In genomic region chr10:4347136-4347492, GRCm38 (mm10) we compare ENCODE assay signal across 8 mouse cellular contexts. TPM values are rescaled to one million over a fixed set of nuclear protein-coding genes. Genes with fewer than 3 reads are reported as not detected.
A peak's percentile ranks its signal among the peaks of the same experiment; 100 is the strongest.
DNase-seq lines count a peak whose midpoint lies in the region; ATAC-seq and TF ChIP-seq lines count a peak whose summit lies in the region.

No protein-coding gene starts in this region.

- no peak overlapping the region for H3K4me3 ChIP-seq in lung, postnatal 0 days (ENCODE audit: low read depth, low read length)
- H3K4me3 ChIP-seq in forebrain, postnatal 0 days (ENCODE audit: low read depth, low read length): no peak overlapping the region
- H3K4me3 ChIP-seq in liver, embryonic 11.5 days (ENCODE audit: low read depth, low read length): no peak overlapping the region
- H3K4me3 ChIP-seq in stomach, embryonic 14.5 days (ENCODE audit: low read depth, low read length): no peak overlapping the region
- H3K4me3 ChIP-seq in kidney, adult 2 months (ENCODE audit: insufficient read depth, low read depth, low read length): no peak overlapping the region

- no peaks in the 10 kb centered on the region for H3K27me3 ChIP-seq in lung, postnatal 0 days (replicated peaks; ENCODE audit: insufficient read depth, low read length)
- no peaks in the 10 kb centered on the region for H3K27me3 ChIP-seq in forebrain, postnatal 0 days (ENCODE audit: insufficient read depth, low read length)
- no peaks in the 10 kb centered on the region for H3K27me3 ChIP-seq in liver, embryonic 11.5 days (replicated peaks; ENCODE audit: control insufficient read depth, insufficient read depth, low read length)
- no peaks in the 10 kb centered on the region for H3K27me3 ChIP-seq in stomach, embryonic 14.5 days (ENCODE audit: control insufficient read depth, insufficient read depth, low read length)
- H3K27me3 ChIP-seq in kidney, adult 2 months (replicated peaks; ENCODE audit: control insufficient read depth, insufficient read depth, low read length): no peaks in the 10 kb centered on the region

- H3K9ac ChIP-seq in lung, postnatal 0 days (replicated peaks; ENCODE audit: low read depth): no peak overlapping the region
- H3K9ac ChIP-seq in forebrain, postnatal 0 days: no peak overlapping the region
- no peak overlapping the region for H3K9ac ChIP-seq in liver, embryonic 11.5 days (ENCODE audit: low read depth, low read length)
- H3K9ac ChIP-seq in stomach, embryonic 14.5 days (replicated peaks; ENCODE audit: low read depth, low read length): no peak overlapping the region

- no peak for TF ChIP-seq CTCF in lung, postnatal 0 days (IDR thresholded peaks at IDR 0.05)
- no peak for TF ChIP-seq CTCF in forebrain, postnatal 0 days (IDR thresholded peaks at IDR 0.05; ENCODE audit: low read depth)
- TF ChIP-seq CTCF in kidney, adult 2 months (conservative IDR thresholded peaks at IDR 0.05; ENCODE audit: insufficient read depth, insufficient read length, low read depth, low read length): no peak

- no peaks in the 10 kb centered on the region for H3K4me1 ChIP-seq in lung, postnatal 0 days (ENCODE audit: insufficient read depth, low read depth, low read length)
- no peaks in the 10 kb centered on the region for H3K4me1 ChIP-seq in forebrain, postnatal 0 days (ENCODE audit: insufficient read depth)
- no peaks in the 10 kb centered on the region for H3K4me1 ChIP-seq in liver, embryonic 11.5 days (replicated peaks; ENCODE audit: control insufficient read depth, insufficient read depth, low read length)
- H3K4me1 ChIP-seq in stomach, embryonic 14.5 days (ENCODE audit: control insufficient read depth, insufficient read depth, low read length): peaks cover 10% of the 10 kb centered on the region
- no peaks in the 10 kb centered on the region for H3K4me1 ChIP-seq in kidney, adult 2 months (ENCODE audit: control insufficient read depth, insufficient read depth, low read length)

- no peaks in the 10 kb centered on the region for H3K9me3 ChIP-seq in lung, postnatal 0 days (ENCODE audit: low read length)
- no peaks in the 10 kb centered on the region for H3K9me3 ChIP-seq in forebrain, postnatal 0 days (ENCODE audit: low read length)
- H3K9me3 ChIP-seq in liver, embryonic 11.5 days (ENCODE audit: control insufficient read depth, low read length): no peaks in the 10 kb centered on the region
- H3K9me3 ChIP-seq in stomach, embryonic 14.5 days (ENCODE audit: control insufficient read depth, low read depth, low read length): no peaks in the 10 kb centered on the region

- TF ChIP-seq EP300 in lung, postnatal 0 days (IDR thresholded peaks at IDR 0.05): no peak

- H3K27ac ChIP-seq in lung, postnatal 0 days (ENCODE audit: low read length): 0 out of 2 replicates have a peak overlapping the region, but pooled peaks have one; percentile 32
- H3K27ac ChIP-seq in forebrain, postnatal 0 days (ENCODE audit: low read depth, low read length): no peak overlapping the region
- no peak overlapping the region for H3K27ac ChIP-seq in liver, embryonic 11.5 days (ENCODE audit: low read depth, low read length)
- H3K27ac ChIP-seq in stomach, embryonic 14.5 days (ENCODE audit: low read length): no peak overlapping the region
- no peak overlapping the region for H3K27ac ChIP-seq in kidney, adult 2 months (ENCODE audit: insufficient read depth, low read depth, low read length)

- peak; percentile 39 for ATAC-seq in lung, postnatal 0 days
- ATAC-seq in forebrain, postnatal 0 days: peak; percentile 36
- peak; percentile 29 for ATAC-seq in liver, embryonic 11.5 days (replicated peaks; ENCODE audit: low FRiP score)
- no peak; the same call in 1 of the 2 replicates for ATAC-seq in stomach, embryonic 14.5 days (ENCODE audit: insufficient number of reproducible peaks, insufficient read depth, low FRiP score, low read depth)

- H3K36me3 ChIP-seq in lung, postnatal 0 days (ENCODE audit: insufficient read depth, low read length): no peaks in the 10 kb centered on the region
- H3K36me3 ChIP-seq in forebrain, postnatal 0 days (ENCODE audit: insufficient read depth): no peaks in the 10 kb centered on the region
- no peaks in the 10 kb centered on the region for H3K36me3 ChIP-seq in liver, embryonic 11.5 days (ENCODE audit: control insufficient read depth, insufficient read depth, low read length)
- no peaks in the 10 kb centered on the region for H3K36me3 ChIP-seq in stomach, embryonic 14.5 days (ENCODE audit: control insufficient read depth, insufficient read depth, low read length)
- no peaks in the 10 kb centered on the region for H3K36me3 ChIP-seq in kidney, adult 2 months (ENCODE audit: control insufficient read depth, insufficient read depth, low read length)

- DNase-seq in lung, postnatal 0 days (ENCODE audit: low spot score): no peak
- no peak for DNase-seq in lung, postnatal 25 days (ENCODE audit: low spot score)
- DNase-seq in forebrain, postnatal 0 days: no peak
- DNase-seq in liver, embryonic 11.5 days (ENCODE audit: low spot score): no peak
- DNase-seq in urinary bladder, postnatal 4 days (ENCODE audit: low spot score in 2 of 2): no peak
- no peak for DNase-seq in kidney, adult 2 months
- DNase-seq in adrenal gland, postnatal 10 days: no peak

- WGBS in lung, postnatal 0 days: 56% methylated on average over 3 of the region's 4 CpGs
- WGBS in forebrain, postnatal 0 days: 74% methylated on average over 4 of the region's 4 CpGs
- 57% methylated on average over 4 of the region's 4 CpGs for WGBS in liver, embryonic 11.5 days
- WGBS in stomach, embryonic 14.5 days: 63% methylated on average over 4 of the region's 4 CpGs
- WGBS in kidney, adult 2 months: 38% methylated on average over 4 of the region's 4 CpGs

- H3K4me2 ChIP-seq in lung, postnatal 0 days (replicated peaks; ENCODE audit: low read depth, low read length): peak overlapping the region; percentile 65
- H3K4me2 ChIP-seq in forebrain, postnatal 0 days (ENCODE audit: low read depth): peak overlapping the region; percentile 47; the same call in 1 of the 2 replicates
- peak overlapping the region; percentile 69 for H3K4me2 ChIP-seq in liver, embryonic 11.5 days
- peak overlapping the region; percentile 49 for H3K4me2 ChIP-seq in stomach, embryonic 14.5 days (replicated peaks; ENCODE audit: low read depth, low read length)

- TF ChIP-seq POLR2A in kidney, adult 2 months (IDR thresholded peaks at IDR 0.05; ENCODE audit: low read depth, low read length): no peak

RNA-seq across cellular contexts. Expression of gene Zbtb2, which starts 40.8 kb away (rescaled TPM):
- 9.2 and 9.4 TPM in 2 replicates for polyA plus RNA-seq in lung, postnatal 0 days (2015; fragmentation: Nextera tagmentation; extraction: Ambion mirVana)
- 20.0 and 24.2 TPM in 2 replicates for total RNA-seq in forebrain, postnatal 0 days (2014; rRNA removed)
- polyA plus RNA-seq in forebrain, postnatal 0 days (2015; fragmentation: Nextera tagmentation; extraction: Ambion mirVana): 15.2 and 15.7 TPM in 2 replicates
- 11.7 and 12.3 TPM in 2 replicates for polyA plus RNA-seq in liver, embryonic 11.5 days (2014; fragmentation: Nextera tagmentation; extraction: Ambion mirVana)
- polyA plus RNA-seq in stomach, embryonic 14.5 days (2014; fragmentation: Nextera tagmentation; extraction: Ambion mirVana): 14.5 and 15.6 TPM in 2 replicates
- polyA plus RNA-seq in kidney, adult 2 months (2012; rRNA removed): 6.6 and 6.9 TPM in 2 replicates
- 10 to 100 TPM; 10.6 to 12.1 TPM for total RNA-seq in adrenal gland, postnatal 10 days (2021)
